Mouse (Mus musculus) regulatory T cell (primary cell): Measurements from ENCODE around the gene Klf6.

Experiments
- in situ Hi-C: fragments of 300-600 bp; cut with MboI, MseI; formaldehyde crosslinking; loops from one replicate; pipeline ENCODE4 v1.15.1; 2025; ENCODE audit warnings: high pct_unique_total_duplicates

Klf6 gene

GRCm38 (mm10) chr13:5861157-5862002 is at the start of gene Klf6:
Gene Klf6 (plus strand): TSS chr13:5861482.
- in situ Hi-C loops, result loop anchor here (5.0 to 10.0 kb wide), 2 partner anchors 84 to 147 kb away; no protein-coding TSS in a partner anchor

GRCm38 (mm10) chr13:5813433-5813832 is 47.8 kb upstream of the Klf6 start:
- in situ Hi-C loops, result no loop called here

- in situ Hi-C loops, result no loop called here
Measured at GRCm38 (mm10) chr13:5817250-5817649, 44.0 kb upstream of the Klf6 start.

GRCm38 (mm10) chr13:5819173-5819572 is 42.1 kb upstream of the Klf6 start:
- in situ Hi-C loops, result no loop called here

GRCm38 (mm10) chr13:5822586-5822985 is 38.7 kb upstream of the Klf6 start:
- in situ Hi-C loops, result no loop called here

GRCm38 (mm10) chr13:5823150-5823549 is 38.1 kb upstream of the Klf6 start:
- in situ Hi-C loops, result no loop called here

- in situ Hi-C loops, result no loop called here
Measured at GRCm38 (mm10) chr13:5824189-5824815, 37.0 kb upstream of the Klf6 start.

GRCm38 (mm10) chr13:5826170-5826827 is 35.0 kb upstream of the Klf6 start:
- in situ Hi-C loops, result no loop called here

GRCm38 (mm10) chr13:5831976-5832375 is 29.3 kb upstream of the Klf6 start:
- in situ Hi-C loops, result no loop called here

GRCm38 (mm10) chr13:5837174-5837777 is 24.0 kb upstream of the Klf6 start:
- in situ Hi-C loops, result no loop called here

- in situ Hi-C loops, result no loop called here
Measured at GRCm38 (mm10) chr13:5841418-5841817, 19.9 kb upstream of the Klf6 start.

- in situ Hi-C loops, result no loop called here
Measured at GRCm38 (mm10) chr13:5842911-5843310, 18.4 kb upstream of the Klf6 start.

- in situ Hi-C loops, result no loop called here
Measured at GRCm38 (mm10) chr13:5843829-5844228, 17.5 kb upstream of the Klf6 start.

GRCm38 (mm10) chr13:5844338-5844737 is 16.9 kb upstream of the Klf6 start:
- in situ Hi-C loops, result no loop called here

- in situ Hi-C loops, result no loop called here
Measured at GRCm38 (mm10) chr13:5845161-5845590, 16.1 kb upstream of the Klf6 start.

- in situ Hi-C loops, result no loop called here
Measured at GRCm38 (mm10) chr13:5845605-5846004, 15.7 kb upstream of the Klf6 start.

- in situ Hi-C loops, result no loop called here
Measured at GRCm38 (mm10) chr13:5846860-5847259, 14.4 kb upstream of the Klf6 start.

- in situ Hi-C loops, result no loop called here
Measured at GRCm38 (mm10) chr13:5847736-5848135, 13.5 kb upstream of the Klf6 start.

GRCm38 (mm10) chr13:5860651-5861156 is 578 bp upstream of the Klf6 start:
- in situ Hi-C loops, result loop anchor here (5.0 to 10.0 kb wide), 2 partner anchors 83 to 146 kb away; no protein-coding TSS in a partner anchor

- in situ Hi-C loops, result loop anchor here (5.0 to 10.0 kb wide), 2 partner anchors 85 to 147 kb away; no protein-coding TSS in a partner anchor
Measured at GRCm38 (mm10) chr13:5862003-5862625, 832 bp downstream of the Klf6 start.
